Mouse (Mus musculus): ENCODE measurements around the gene Lrrn4cl. TPM values are rescaled to one million over a fixed set of nuclear protein-coding genes. Genes with fewer than 3 reads are reported as not detected.

Lrrn4cl gene
- 0.28 and 0.50 TPM in 2 replicates for polyA plus RNA-seq (2021; fragmentation: Nextera tagmentation)
- long read RNA-seq, experiment 1, partial matches to known transcripts, result 0 of 3 reads
- long read RNA-seq, experiment 1, other reads (novel, unspliced or antisense), result 0 of 3 reads
- long read RNA-seq, experiment 2, partial matches to known transcripts, result 0 of 1 reads
- long read RNA-seq, experiment 2, other reads (novel, unspliced or antisense), result 0 of 1 reads

GRCm38 (mm10) chr19:8850402-8850901 lies at the start of gene Lrrn4cl:
Lrrn4cl (plus strand) TSS chr19:8850768.

GRCm38 (mm10) chr19:8802130-8802821 lies 48.3 kb upstream of the Lrrn4cl start, which contains the start of gene Zbtb3:
Zbtb3 (plus strand) TSS chr19:8802555.

GRCm38 (mm10) chr19:8818801-8819595 lies 31.6 kb upstream of the Lrrn4cl start, which contains the start of gene Ttc9c:
Ttc9c (minus strand) TSS chr19:8819333.

DNA sequence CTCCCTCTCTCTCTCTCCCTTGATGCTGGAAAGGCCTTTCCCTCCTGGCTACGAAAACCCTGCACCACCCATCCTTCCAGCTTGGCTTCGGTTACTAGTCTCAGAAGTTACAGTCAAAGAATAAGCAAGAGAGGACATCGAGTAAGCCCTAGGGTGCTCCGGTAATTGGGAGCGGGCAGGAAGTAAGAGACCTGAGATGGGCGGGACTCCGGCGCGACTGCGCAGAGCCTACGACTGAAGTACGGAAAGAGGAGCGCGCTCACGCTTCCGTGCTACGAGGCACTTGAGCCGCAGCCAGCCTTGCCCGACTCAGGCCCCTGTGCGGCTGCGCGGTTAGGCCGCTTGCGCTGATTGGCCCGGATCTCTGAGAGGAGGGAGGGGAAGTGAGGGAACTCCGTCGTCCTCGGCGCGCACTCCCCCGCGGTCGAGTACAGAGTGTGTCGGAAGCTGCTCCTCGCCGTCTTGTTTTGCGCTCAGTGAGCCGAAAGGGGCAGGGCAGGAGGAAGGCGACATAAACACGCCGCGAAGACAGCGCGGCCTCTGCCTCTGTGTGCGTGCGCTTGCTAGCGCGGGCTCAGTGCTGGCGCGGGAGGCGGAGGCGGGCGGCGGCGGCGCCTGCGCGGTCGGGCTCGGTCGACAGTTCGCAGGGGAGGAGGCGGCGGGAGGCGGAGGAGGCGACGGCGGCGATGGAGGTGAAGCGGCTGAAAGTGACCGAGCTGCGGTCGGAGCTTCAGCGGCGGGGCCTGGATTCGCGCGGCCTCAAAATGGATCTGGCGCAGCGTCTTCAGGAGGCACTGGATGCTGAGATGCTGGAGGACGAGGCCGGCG lies 30.8 kb upstream of the Lrrn4cl start, which contains the start of gene Hnrnpul2:
Gene Hnrnpul2 (plus strand): TSS at position 415 of the 828 bp plus-strand sequence.

DNA sequence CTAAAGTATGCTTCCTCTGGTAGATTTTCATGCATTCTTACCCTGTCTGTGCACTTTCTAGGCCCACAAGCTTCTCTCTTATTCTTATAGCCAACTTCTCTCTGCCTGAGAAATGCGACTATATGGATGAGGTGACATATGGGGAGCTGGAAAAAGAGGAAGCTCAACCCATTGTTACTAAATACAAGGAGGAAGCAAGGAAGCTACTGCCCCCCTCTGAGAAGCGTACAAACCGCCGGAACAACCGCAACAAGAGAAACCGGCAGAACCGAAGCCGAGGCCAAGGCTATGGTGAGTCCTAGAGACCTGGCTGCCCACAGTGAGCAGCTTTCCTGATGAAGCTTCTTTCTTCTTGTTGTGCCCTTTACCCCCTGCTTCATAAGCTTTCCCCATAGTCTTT lies 20.9 kb upstream of the Lrrn4cl start, which contains the start of gene AC129217.1:
Gene AC129217.1 (plus strand): TSS at position 114 of the 400 bp plus-strand sequence.

DNA sequence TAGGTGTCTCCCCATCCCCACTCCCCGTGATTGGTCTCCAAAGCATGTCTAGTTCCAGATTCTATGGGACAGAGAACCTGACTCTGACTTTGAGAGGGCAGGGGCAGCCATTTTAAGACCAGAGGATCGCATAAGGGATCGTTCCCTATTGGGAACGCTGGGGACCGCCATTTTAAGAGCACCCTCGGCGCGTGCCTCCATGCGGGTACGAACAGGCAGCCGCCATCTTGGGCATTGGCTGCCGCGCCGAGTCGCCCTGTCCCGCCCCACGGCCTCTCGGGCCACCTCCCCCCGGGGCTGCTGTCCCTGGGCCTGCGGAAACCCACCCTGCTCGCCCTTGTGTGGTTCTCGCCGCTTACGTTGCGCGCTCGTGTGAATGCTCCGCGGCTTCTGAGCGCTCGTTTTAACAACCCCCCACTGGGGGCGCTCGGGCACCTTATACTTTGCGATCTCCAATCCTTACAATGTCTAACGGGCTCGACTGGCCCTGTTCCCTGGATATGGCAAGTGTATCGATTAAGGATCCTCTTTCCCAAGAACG lies 13.2 kb upstream of the Lrrn4cl start, which contains the start of gene Bscl2:
Gene Bscl2 (plus strand): TSS at position 217 of the 541 bp plus-strand sequence.

DNA sequence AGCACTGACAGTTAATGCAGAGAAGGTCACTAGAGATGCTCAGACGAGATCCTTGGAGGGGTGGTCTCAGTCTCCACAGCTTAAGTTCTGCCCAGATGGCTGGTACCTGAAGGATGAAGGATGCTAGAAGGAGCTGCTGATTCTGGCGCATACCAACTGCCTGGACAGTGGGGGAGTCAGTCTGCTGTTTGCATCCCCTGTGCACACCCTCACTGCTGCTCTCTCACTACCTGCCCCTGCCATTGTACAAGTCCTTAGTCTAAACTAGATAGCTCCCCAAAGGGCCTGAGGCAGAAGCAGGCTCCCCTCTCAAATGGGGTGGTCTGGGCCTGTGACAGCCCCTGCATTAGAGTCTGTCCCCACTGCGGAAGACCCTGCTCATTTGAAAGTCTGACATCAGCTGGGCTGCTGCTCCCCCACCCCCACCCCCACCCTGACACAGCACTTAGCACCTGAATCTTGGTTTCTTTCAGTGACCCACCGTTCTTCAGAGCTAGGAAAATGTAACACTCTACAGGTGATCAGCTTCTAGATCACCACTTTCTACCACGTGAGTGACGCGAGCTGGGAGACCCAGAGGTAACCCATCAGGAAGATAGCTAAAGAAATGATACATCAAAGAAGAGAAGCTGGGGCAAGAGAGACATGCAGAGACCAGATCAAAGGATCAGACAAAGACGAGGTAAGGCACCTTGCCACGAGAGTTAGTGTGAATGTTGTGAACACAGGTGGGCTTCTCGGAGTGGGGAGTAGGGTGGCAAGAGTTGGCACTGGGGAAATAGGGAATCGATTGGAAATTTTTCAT lies 11.3 kb upstream of the Lrrn4cl start, which contains the start of gene Gng3:
Gene Gng3 (minus strand): TSS at position 92 of the 805 bp plus-strand sequence.

DNA sequence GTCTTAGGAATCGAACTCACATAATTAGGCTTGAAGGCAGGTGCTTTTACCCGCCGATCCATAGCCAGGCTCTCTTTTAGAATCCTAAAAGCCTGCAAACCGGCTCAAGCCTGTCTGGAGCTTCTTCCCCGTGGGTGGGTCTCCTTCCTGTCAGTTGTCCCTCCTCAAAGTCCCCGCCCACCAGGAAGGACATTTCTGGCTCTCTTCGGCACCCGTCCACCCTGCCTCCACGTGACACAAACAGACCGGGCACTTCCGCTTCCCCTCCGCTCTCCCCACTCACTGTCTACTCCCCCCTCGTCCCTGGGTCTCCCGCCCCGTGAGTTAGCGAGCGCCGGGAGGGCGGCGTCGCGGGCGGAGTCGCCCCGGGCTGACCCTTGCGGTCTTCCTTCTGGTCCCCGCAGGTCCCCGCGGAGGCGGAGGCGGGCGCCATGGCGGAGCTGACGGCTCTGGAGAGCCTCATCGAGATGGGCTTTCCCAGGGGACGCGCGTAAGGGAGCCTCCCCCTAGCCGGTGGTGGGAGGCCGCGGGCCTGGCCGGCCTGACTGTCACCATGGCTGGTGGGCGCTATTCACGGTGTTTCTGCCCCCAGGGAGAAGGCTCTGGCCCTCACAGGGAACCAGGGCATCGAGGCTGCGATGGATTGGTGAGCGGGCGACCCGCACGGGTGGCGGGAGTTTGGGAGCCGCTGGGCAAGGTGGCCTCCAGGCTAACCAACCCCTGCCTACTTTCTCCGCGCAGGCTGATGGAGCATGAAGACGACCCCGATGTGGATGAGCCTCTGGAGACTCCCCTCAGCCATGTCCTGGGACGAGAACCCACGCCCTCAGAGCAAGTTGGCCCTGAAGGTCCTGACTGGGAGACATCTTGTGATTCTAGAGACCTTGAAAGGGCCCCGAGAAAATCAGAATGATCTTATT lies 21.0 kb downstream of the Lrrn4cl start, which contains the start of gene Ubxn1:
Gene Ubxn1 (plus strand): TSS at position 230 of the 920 bp plus-strand sequence.

GRCm38 (mm10) chr19:8880311-8881033 lies 29.9 kb downstream of the Lrrn4cl start, which contains the start of gene Uqcc3:
Uqcc3 (minus strand) TSS chr19:8880923.

DNA sequence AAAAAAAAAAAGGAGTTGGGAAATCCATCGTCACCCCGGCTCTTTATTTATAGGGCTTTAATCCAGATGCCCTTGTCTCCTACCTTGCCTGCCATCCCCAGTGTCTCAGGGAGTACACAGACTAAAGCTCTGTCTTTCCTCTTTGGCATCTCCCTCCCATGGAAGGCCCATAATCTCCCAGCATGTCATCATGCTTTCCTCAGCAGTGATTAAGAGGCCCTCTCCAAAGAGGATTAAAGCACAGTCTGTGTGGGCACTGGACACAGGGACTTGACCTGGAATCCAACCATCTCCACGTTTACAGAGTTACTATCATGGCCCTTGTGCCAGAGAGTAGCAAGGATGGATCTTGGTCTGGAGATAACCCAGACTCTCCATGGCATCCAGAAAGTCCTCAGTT lies 33.0 kb downstream of the Lrrn4cl start, which contains the start of the genes Lbhd1 and Gm49403:
Gene Lbhd1 (plus strand): TSS at position 117 of the 400 bp plus-strand sequence.
Gene Gm49403 (plus strand): TSS at position 315 of the 400 bp plus-strand sequence.

GRCm38 (mm10) chr19:8888511-8889385 lies 38.2 kb downstream of the Lrrn4cl start, which contains the start of the genes 1810009A15Rik and Gm49416:
1810009A15Rik (plus strand) TSS chr19:8888853.
Gm49416 (plus strand) TSS chr19:8888926.

GRCm38 (mm10) chr19:8892829-8893766 lies 42.5 kb downstream of the Lrrn4cl start, which contains the start of gene Ints5:
Ints5 (plus strand) TSS chr19:8893005.

DNA sequence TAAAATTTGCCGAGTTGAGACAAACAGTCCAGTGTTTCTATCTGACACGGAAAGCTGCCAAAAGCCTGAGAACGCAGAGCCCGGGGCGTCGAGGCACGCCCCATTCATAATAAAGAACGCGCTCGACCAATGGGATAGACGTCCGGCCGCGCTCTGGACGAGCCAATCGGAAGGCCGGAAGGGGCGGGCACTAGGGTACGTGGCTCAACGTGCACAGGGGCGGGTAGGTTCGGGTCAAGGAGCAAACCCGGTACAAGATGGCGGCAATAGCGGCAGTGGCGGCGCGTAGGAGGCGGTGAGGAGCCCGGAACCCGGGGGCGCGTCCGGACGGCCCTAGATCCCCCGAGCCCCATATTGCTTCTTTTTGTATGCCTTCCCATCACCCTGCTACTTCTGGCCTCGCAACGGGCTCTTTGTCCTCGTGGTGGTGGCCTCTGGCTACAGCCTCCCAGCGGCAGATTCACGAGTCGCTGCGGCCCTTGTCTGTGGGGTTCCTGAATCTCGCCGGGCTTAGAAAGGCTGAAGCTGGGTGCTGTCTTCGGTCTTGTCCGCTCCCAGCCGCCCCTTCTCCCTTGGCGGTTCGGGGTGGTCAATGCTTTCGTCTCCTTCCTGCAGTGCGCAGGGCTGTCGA lies 47.4 kb downstream of the Lrrn4cl start, which contains the start of gene Ganab:
Gene Ganab (plus strand): TSS at position 207 of the 631 bp plus-strand sequence.

Data from left cerebral cortex, adult 6 months (tissue).